Mouse (Mus musculus): ENCODE measurements around the gene Zan. TPM values are rescaled to one million over a fixed set of nuclear protein-coding genes. Genes with fewer than 3 reads are reported as not detected.

The Zan gene
- polyA plus RNA-seq, 1 experiment, result not detected

DNA sequence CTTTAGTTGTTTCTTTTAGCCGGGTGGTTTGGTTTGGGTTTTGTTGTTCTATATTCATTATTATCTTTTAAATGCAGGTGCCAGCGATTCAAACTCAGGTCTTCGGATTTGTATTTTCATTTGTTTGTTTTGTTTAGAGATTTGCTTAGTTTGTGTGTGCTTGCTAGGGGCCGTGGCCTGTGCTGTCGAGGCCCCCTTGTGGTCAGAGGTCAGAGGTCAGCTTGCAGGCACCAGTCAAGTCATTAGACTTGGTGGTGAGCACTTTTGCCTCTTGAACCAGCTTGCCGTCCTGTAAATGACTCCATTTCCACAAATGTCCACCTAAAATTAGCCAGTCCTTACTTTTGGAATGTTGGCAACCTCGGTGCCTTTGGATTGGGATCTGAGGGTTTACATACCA lies 118.5 kb downstream of the Zan start:
- Histone ChIP-seq H3K4me3 (ENCODE audit: insufficient read depth, low read depth, low read length) (no peak overlapping the region), H3K27ac (replicated peaks; ENCODE audit: low read depth, low read length) (no peak overlapping the region), H3K4me1 (ENCODE audit: control insufficient read depth, insufficient read depth, insufficient read length, low read length) (peaks cover 5% of the 10 kb centered on the region; the same call in 1 of the 2 replicates)

DNA sequence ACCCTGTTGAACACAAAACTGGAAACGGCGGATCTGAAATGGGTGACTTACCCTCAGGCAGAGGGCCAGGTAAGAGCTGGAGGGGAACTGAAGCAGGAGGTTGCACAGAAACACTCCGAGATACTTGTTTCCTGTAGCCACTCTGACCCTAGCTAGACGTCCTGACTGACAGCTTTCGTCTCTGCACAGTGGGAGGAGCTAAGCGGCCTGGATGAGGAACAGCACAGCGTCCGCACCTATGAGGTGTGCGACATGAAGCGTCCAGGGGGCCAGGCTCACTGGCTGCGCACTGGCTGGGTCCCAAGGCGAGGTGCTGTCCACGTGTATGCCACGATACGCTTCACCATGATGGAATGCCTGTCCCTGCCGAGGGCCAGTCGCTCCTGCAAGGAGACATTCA lies 122.8 kb downstream of the Zan start:
- no peak overlapping the region for H3K27ac ChIP-seq (replicated peaks; ENCODE audit: low read depth, low read length)
- peaks cover 5% of the 10 kb centered on the region; the same call in 1 of the 2 replicates for H3K4me1 ChIP-seq (ENCODE audit: control insufficient read depth, insufficient read depth, insufficient read length, low read length)
- H3K4me3 ChIP-seq (ENCODE audit: insufficient read depth, low read depth, low read length), result peak overlapping the region; percentile 17

DNA sequence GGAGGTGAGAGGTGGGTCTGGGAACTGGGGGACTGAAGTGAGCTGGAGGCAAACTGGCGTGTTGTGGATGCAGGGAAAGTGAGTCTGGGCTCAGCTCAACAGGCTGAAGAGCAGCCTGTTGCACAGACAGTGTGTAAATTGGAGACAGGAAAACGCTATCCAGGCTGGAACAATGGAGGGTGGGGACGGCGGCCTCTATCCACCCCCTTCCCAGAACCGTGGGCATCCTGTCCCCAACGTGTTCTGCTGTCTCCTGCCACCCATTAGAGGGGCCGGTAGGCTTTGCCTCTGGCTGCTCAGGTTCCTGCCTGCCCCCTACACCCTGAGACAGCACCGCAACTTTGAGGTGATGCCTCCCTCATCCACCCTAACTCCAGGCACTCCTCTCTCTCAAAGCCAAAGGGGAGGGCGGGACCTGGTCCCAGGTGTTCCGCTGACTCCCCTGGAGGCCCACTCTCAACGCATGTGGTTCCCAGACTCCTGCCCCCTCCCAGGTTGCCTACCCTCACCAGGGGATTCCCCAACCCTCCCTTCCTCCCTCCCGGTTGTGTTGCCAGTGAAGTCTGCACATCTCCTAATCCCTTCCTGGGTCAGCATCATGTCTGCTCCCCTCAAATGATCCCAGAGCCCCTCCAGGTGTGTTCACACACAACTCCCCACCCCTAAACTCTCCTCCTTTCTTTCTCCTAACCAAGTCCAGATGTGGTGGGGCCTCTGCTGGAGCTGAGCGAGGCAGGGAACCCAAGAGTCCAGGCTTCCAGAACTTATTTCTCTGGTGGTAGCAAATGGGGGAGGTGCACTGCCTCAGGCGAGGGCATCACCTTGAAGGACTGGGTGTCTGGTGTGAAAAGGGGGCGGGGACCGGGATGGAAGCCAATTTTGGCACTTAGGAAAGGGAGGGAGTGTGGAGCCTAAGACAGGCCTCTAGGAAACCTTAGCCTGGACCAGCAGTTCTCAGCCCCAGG lies 124.6 kb downstream of the Zan start:
- Histone ChIP-seq H3K4me3 (ENCODE audit: insufficient read depth, low read depth, low read length) (peak overlapping the region; percentile 71), H3K27ac (replicated peaks; ENCODE audit: low read depth, low read length) (peak overlapping the region; percentile 83), H3K4me1 (ENCODE audit: control insufficient read depth, insufficient read depth, insufficient read length, low read length) (peaks cover 5% of the 10 kb centered on the region; the same call in 1 of the 2 replicates)

DNA sequence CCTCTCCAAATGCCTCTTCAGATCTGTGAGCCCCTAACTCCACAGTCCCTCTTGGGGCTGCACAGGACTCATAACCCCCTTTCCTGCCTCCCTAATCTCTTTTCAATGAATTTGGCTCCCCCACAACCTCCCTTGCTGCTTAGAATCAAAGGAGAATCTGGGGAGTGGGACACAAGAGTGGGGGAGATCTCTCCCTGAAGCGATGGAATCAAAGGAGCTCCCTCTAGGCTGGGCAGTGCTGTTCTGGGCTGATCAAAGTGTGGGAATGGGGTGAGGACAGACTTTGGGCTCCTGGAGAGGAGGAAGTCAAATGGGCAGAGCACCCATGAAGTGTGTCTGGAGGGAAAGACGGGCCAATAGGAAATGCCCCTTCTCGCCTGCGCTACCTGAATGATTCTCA lies 125.5 kb downstream of the Zan start:
- Histone ChIP-seq H3K27ac (replicated peaks; ENCODE audit: low read depth, low read length) (peak overlapping the region; percentile 74), H3K4me3 (ENCODE audit: insufficient read depth, low read depth, low read length) (peak overlapping the region; percentile 71), H3K4me1 (ENCODE audit: control insufficient read depth, insufficient read depth, insufficient read length, low read length) (peaks cover 5% of the 10 kb centered on the region; the same call in 1 of the 2 replicates)

DNA sequence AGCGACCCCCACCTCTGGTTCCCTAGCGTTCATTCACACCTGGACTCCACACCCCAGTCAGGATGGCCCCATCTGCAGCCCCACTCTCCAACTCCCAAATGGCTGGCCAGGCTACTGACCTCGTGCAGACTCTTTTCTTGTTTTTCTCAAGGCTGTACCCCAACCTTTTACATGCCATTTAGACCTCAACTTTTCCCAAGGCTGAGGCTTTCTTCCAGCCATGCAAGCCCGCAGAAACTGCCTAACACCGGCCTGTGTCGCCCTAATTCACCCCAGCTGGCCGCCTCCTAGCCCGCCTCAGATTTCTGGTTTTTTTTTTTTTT lies 125.8 kb downstream of the Zan start:
- Histone ChIP-seq H3K4me3 (ENCODE audit: insufficient read depth, low read depth, low read length) (peak overlapping the region; percentile 71), H3K27ac (replicated peaks; ENCODE audit: low read depth, low read length) (peak overlapping the region; percentile 74)

DNA sequence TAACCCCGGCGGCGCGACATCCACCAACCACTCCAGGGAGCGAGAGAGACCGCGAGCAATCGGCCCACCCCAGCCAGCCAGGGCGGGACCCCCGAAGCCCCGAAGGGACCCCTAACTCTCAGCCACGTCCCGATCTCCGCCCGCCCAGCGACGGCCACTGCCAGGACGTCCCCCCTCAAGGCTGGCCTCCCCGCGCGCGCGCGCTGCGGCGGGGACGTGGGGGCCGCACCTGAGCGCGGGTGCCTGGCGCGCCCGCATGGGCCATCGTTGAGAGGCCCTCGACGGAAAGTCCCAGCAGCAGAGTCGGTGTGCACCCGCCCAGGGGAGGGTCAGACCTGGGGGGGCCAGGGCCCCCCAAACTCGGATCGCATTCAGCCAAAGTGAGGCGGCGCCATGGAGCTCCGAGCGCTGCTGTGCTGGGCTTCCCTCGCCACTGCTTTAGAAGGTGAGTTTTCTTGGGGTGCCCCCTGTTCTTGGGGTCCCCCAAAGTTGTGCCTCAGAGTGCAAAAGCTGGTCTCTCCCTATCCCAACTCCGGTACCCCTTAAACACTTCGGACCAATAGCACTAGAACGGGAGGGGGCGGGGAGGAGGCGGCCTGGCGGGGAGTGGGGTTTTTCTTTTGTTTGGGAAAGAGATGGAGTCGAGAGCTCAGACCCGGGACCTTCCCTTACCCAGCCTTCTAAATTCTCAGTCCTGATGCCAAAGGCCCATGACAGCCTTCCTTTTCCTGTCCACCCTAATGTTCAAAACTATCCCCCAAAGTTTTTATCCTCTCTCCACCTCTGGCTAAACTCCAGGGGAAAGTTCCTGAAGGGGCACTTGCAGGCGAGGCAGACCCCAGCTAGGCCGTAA lies 126.4 kb downstream of the Zan start:
- Histone ChIP-seq H3K4me1 (ENCODE audit: control insufficient read depth, insufficient read depth, insufficient read length, low read length) (peaks cover 7% of the 10 kb centered on the region; the same call in 1 of the 2 replicates), H3K4me3 (ENCODE audit: insufficient read depth, low read depth, low read length) (peak overlapping the region; percentile 71), H3K27ac (replicated peaks; ENCODE audit: low read depth, low read length) (peak overlapping the region; percentile 74)

More for the DNA sequence above, 125.8 kb downstream of the Zan start:
- peaks cover 5% of the 10 kb centered on the region; the same call in 1 of the 2 replicates for H3K4me1 ChIP-seq (ENCODE audit: control insufficient read depth, insufficient read depth, insufficient read length, low read length)

DNA sequence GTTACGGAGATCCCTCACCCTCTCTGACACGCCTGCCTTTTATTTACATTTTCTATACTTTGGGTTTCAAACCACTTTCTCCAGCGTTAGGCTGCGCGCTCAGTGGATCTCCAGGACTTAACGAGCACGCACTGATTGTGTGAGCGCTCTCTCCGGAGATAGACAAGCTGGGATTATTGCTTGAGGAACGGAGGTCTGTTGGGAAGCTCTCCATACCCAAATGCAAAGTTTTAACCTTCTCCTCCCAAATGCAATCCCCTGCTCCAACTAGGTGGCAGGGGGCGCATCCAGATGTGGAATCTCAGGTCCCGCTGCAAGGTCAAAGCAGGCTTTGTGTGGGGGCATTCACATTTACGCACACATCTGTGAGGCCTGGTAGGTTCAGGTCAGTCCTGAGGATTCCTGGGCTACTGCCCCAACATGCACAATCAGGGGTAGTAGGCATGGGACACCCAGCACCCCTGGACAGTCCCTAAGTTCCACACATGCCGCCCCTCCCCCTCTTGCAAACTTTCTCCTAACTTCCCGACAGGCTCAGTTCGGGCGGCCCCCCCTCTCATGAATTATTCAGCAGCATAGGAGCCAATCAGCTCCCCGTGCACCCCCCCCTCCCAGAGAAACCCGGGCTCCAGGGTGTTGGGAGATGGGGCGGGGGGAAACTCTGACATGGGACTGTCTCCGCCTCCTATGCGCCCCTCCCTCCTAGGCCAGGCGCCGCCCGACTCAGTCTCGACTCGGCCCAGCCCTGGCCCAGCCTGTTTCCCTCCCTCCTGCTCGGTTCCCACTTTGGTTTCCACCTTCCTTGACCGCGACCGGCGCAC lies 127.3 kb downstream of the Zan start, which contains the start of gene Ephb4:
Gene Ephb4, plus strand, starts transcription at position 726 of the 821 bp plus-strand sequence.
- H3K4me1 ChIP-seq (ENCODE audit: control insufficient read depth, insufficient read depth, insufficient read length, low read length), result peaks cover 7% of the 10 kb centered on the region
- H3K27ac ChIP-seq (replicated peaks; ENCODE audit: low read depth, low read length), result peak within 1 kb of the TSS; percentile 96
- H3K4me3 ChIP-seq (ENCODE audit: insufficient read depth, low read depth, low read length), result peak within 1 kb of the TSS; percentile 71

DNA sequence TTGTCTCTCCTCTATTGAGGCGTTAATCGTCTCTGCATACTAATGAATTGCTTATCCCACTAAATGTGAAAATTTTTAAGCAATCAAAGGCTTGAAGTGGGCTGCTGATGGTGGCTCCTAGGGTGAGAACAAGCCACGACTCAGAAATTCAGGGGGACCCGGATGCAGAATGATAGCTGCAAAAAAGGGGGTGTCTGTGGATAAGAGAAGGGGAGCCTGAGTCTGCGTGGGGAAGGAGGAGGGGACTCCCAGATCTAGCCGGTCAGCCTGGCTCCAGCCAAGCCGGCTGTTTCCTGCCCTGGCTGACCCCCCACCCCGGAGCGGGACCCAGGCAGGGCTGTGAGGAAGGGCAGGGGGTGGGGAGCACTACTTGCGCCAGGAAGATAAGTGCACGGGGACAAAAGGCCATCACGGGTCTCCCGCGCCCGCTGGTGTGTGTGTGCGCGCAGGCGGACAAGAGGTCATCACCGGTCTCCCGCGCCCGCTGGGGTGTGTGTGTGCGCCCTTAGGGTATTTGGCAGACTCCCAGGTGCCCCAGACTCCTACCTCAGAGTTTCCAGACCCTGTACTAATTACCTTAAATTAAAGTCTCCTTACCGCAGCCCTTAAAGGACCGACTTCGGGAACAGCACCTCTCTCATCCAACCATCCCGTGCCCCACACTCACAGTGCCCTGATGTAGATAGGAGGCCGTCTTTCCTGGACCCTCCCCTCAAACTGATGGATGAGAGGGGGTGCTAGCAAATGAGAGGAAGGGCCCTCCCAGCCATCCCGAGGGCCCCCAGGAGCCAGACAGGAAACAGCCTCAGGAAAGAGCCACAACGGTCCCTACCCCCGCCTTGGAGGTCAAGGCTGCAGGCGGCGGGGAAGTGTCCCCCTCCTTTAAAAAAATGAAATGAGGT lies 128.1 kb downstream of the Zan start:
- Histone ChIP-seq H3K4me1 (ENCODE audit: control insufficient read depth, insufficient read depth, insufficient read length, low read length) (peaks cover 2% of the 10 kb centered on the region; the same call in 1 of the 2 replicates), H3K27ac (replicated peaks; ENCODE audit: low read depth, low read length) (peak overlapping the region; percentile 96), H3K4me3 (ENCODE audit: insufficient read depth, low read depth, low read length) (peak overlapping the region; percentile 71)

DNA sequence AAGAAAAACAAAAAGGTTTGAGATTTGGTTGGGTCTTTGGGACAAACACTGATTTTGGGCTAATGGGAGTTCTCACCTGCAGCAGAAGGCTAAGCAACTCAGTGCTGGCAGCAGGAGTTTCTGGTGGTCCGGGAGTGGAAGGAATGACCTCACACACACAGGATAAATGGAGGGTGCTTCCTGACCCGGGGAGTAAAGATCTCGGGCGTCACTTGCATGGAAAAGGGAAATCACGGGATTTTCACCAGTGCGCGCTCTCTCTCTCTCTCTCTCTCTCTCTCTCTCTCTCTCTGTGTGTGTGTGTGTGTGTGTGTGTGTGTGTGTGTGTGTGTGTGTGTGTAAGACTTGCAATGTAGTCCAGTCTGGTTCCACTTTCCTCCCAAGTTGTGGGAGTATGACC lies 129.0 kb downstream of the Zan start:
- Histone ChIP-seq H3K4me1 (ENCODE audit: control insufficient read depth, insufficient read depth, insufficient read length, low read length) (peaks cover 2% of the 10 kb centered on the region; the same call in 1 of the 2 replicates), H3K4me3 (ENCODE audit: insufficient read depth, low read depth, low read length) (peak overlapping the region; percentile 71; the same call in 1 of the 2 replicates), H3K27ac (replicated peaks; ENCODE audit: low read depth, low read length) (peak overlapping the region; percentile 82)

DNA sequence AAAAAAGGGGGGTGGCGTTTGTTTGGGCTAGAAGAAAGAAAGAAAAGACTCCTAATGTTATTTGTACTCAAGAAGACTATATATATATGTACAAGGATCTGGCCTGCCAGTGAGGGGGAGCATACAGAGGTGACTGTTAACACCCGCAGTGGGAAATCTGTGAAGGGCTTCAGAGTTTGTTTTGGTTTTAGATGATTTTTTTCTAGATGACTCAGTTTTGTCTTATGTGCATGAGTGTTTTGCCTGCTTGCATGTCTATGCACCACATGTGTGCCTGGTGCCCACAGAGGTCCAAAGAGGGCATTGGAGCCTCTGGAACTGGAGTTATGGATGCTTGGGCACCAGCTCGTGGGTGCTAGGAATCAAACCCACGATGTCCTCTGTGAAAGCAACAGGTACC lies 129.9 kb downstream of the Zan start:
- H3K27ac ChIP-seq (replicated peaks; ENCODE audit: low read depth, low read length), result no peak overlapping the region
- H3K4me3 ChIP-seq (ENCODE audit: insufficient read depth, low read depth, low read length), result no peak overlapping the region
- H3K4me1 ChIP-seq (ENCODE audit: control insufficient read depth, insufficient read depth, insufficient read length, low read length), result peaks cover 2% of the 10 kb centered on the region; the same call in 1 of the 2 replicates

DNA sequence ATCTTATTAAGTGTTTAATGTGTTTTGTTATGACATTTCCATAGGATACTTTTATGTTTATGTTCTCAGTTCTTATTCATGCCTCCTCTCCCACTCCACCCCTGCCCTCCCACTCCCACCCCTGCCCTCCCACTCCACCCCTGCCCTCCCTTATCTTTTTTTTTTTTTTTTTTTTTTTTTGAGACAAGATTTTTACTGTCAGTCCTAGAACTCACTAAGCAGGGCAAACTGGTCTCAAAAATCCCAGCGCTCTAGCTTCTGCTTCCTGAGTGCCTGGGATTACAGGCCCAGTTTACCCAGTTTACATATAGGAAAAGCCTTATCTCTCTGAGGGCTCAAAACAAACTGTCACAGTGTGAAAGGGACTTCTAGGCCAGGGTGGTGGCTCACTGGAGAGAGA lies 130.5 kb downstream of the Zan start:
- Histone ChIP-seq H3K4me1 (ENCODE audit: control insufficient read depth, insufficient read depth, insufficient read length, low read length) (peaks cover 2% of the 10 kb centered on the region; the same call in 1 of the 2 replicates), H3K27ac (replicated peaks; ENCODE audit: low read depth, low read length) (no peak overlapping the region), H3K4me3 (ENCODE audit: insufficient read depth, low read depth, low read length) (no peak overlapping the region)

DNA sequence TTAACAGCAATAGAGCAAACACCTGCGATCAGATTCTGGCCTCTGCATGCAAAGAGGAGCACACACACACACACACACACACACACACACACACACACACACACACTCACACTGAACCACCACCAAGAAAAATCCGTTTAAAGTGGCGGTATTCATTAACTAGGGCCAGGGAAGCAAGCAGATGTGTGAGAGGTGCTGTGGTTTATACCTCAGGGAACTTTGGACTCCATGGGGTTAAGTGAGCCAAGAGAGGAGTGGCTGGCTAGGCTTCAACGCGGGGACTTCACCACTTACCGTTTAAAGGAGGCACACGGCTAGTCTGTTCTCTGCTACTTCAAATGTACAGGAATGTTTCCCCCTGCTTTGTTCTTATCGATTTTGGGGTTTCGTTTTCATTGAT lies 131.0 kb downstream of the Zan start:
- H3K27ac ChIP-seq (replicated peaks; ENCODE audit: low read depth, low read length), result no peak overlapping the region
- H3K4me1 ChIP-seq (ENCODE audit: control insufficient read depth, insufficient read depth, insufficient read length, low read length), result peaks cover 2% of the 10 kb centered on the region; the same call in 1 of the 2 replicates
- H3K4me3 ChIP-seq (ENCODE audit: insufficient read depth, low read depth, low read length), result no peak overlapping the region

DNA sequence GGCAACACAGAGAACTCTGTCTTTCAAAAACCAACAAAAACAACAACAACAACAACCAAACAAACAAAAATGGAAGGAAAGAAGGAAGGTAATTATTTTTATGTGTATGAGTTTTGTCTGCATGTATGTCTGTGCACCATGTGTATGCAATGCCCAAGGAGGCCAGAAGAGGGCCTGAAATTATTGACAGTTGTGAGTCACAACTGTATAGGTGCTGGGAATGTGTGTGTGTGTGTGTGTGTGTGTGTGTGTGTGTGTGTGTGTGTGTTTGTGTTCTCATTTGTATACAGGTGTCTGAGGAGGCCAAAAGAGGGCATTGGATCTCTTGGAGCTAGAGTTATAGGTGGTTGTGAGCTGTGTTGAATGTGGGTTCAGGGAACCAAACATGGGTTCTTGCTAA lies 133.0 kb downstream of the Zan start:
- H3K4me3 ChIP-seq (ENCODE audit: insufficient read depth, low read depth, low read length), result no peak overlapping the region
- H3K27ac ChIP-seq (replicated peaks; ENCODE audit: low read depth, low read length), result no peak overlapping the region

More for the DNA sequence above, 133.0 kb downstream of the Zan start:
- peaks cover 8% of the 10 kb centered on the region for H3K4me1 ChIP-seq (ENCODE audit: control insufficient read depth, insufficient read depth, insufficient read length, low read length)

All from brown adipose tissue, adult 24 weeks (tissue).